Mouse (Mus musculus) embryonic facial prominence, embryonic 11.5 days (tissue): ENCODE data around the gene Shroom3. TPM values are rescaled to one million over a fixed set of nuclear protein-coding genes. Genes with fewer than 3 reads are reported as not detected.
A peak's percentile ranks its signal among the peaks of the same experiment; 100 is the strongest.

Experiments used
- ATAC-seq: fragments of 200-750 bp; cut with Nextera tagmentation; replicated peaks from 2 replicates; pipeline ENCODE4 v1.8.0; 2017; ENCODE audit warnings: low read depth; ENCODE audit not compliant: insufficient number of reproducible peaks, low FRiP score, low TSS enrichment
- DNase-seq: peaks from one replicate; pipeline ENCODE4 v3.0.0-alpha.2; 2015; ENCODE audit warnings: low spot score
- H3K27ac ChIP-seq: fragments of 300-500 bp; sonication (generic); replicated peaks from 2 replicates; pipeline ENCODE4 v1.5.1; 2014; ENCODE audit warnings: mild to moderate bottlenecking, low read depth, low read length, control low read depth
- H3K27me3 ChIP-seq: fragments of 300-500 bp; sonication (generic); 2 replicates; pipeline ENCODE4 v1.6.1; 2014; ENCODE audit warnings: mild to moderate bottlenecking, low read length, moderate library complexity, mixed read lengths; ENCODE audit not compliant: control insufficient read depth, insufficient read depth
- H3K36me3 ChIP-seq: fragments of 300-500 bp; sonication (generic); replicated peaks from 2 replicates; pipeline ENCODE4 v1.6.1; 2014; ENCODE audit warnings: low read depth, mild to moderate bottlenecking, low read length, moderate library complexity, mixed read lengths; ENCODE audit not compliant: control insufficient read depth, insufficient read depth
- H3K4me1 ChIP-seq: fragments of 300-500 bp; sonication (generic); 2 replicates; pipeline ENCODE4 v1.6.1; 2014; ENCODE audit warnings: low read length, mixed read lengths; ENCODE audit not compliant: control insufficient read depth, insufficient read depth
- H3K4me2 ChIP-seq: fragments of 300-500 bp; sonication (generic); 2 replicates; pipeline ENCODE4 v1.6.1; 2014; ENCODE audit warnings: low read depth, mild to moderate bottlenecking, control low read depth, low read length, moderate library complexity
- H3K4me3 ChIP-seq: fragments of 300-500 bp; sonication (generic); 2 replicates; pipeline ENCODE4 v1.5.1; 2014; ENCODE audit warnings: low read depth, low read length, control low read depth
- H3K9ac ChIP-seq: fragments of 300-500 bp; sonication (generic); replicated peaks from 2 replicates; pipeline ENCODE4 v1.6.1; 2014; ENCODE audit warnings: mild to moderate bottlenecking, control low read depth, low read length
- H3K9me3 ChIP-seq: fragments of 300-500 bp; sonication (generic); replicated peaks from 2 replicates; pipeline ENCODE4 v1.6.1; 2016; ENCODE audit warnings: mild to moderate bottlenecking, low read length, inconsistent platforms, mixed read lengths; ENCODE audit not compliant: control insufficient read depth
- WGBS: fragments of 180-500 bp; shearing (Covaris S2); extraction: QIAGEN DNeasy Blood & Tissue Kit; methylation state at CpG from one replicate; pipeline ENCODE4 v1.1.7; 2014; 5-methylcytosine and 5-hydroxymethylcytosine counted together
- polyA plus RNA-seq: library from polyadenylated mRNA; unstranded; fragments of >200 nt; fragmentation: Nextera tagmentation; extraction: Ambion mirVana; gene quantifications from 2 replicates; pipeline ENCODE4 v1.2.1, GENCODE M21; 2014

The Shroom3 gene
- polyA plus RNA-seq, 1 experiment from 2014 or later: 2.2 TPM

DNA sequence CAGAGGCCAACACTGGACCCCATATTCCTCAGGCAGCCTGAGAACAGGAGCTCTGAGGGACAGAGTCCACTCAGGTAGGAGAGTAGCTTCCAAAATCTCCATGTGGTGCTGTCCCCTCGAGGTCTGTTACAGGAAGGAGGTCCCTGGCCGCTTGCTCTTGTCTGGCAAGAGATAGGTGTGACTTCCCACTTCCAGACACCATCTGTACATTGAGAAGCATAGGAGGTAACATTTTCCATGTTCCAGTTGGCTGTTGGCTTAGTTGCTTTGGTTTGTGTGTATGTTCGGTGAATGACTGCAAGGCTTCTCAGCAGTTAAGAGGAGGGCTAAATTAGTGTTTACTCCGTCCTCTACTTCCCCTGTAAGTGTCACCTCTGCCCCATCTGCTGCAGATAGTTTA is 254.5 kb downstream of the Shroom3 start:
- DNase-seq (no peak), ATAC-seq (no peak)
- Histone ChIP-seq H3K36me3 (peaks cover 28% of the 10 kb centered on the region), H3K4me1 (no peaks in the 10 kb centered on the region), H3K4me2 (no peak overlapping the region), H3K4me3 (no peak overlapping the region), H3K9ac (no peak overlapping the region), H3K27me3 (no peaks in the 10 kb centered on the region), H3K9me3 (peaks cover 10% of the 10 kb centered on the region), H3K27ac (no peak overlapping the region)
- 81% methylated on average over 4 of the region's 4 CpGs for WGBS

DNA sequence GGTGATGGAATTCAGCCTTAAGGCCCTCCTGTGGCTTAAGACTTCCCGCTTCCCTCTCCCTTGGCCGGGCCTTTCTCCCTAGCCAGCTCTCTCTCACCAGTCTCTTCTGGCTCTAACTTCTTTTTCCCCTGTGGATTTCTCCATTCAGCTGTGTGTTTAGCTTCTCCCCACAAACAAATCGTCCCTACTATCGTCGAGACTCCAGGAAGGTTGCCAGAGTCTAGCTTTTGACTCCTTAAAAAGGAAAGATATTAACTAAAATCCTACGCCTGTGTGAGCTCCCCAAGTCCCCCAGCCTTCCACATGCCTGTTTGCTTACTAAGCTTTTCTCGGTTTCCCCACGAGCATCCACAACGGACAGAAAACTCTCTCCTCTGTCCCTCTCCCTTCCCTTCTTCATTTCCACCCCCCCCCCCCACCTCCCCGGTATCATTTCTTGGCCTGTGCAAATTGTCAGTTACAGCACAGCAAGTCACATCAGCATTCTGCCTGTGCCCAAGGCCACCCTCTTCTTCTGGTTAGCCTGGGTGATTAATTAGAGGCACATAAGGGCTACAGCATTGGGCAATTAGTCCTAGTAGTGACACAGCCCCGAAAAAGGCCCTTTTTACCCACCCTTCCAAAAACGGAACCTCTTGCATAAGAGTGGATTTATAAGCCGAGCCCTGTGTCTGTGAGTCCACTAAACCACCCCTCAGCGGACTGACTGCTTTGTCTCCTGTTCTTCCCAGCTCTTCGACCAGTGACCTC is 256.2 kb downstream of the Shroom3 start:
- no peak overlapping the region for H3K4me2 ChIP-seq
- no peaks in the 10 kb centered on the region for H3K27me3 ChIP-seq
- no peak overlapping the region for H3K4me3 ChIP-seq
- H3K4me1 ChIP-seq: no peaks in the 10 kb centered on the region
- DNase-seq: no peak
- H3K36me3 ChIP-seq: peaks cover 31% of the 10 kb centered on the region
- no peak overlapping the region for H3K27ac ChIP-seq
- H3K9me3 ChIP-seq: peaks cover 10% of the 10 kb centered on the region
- no peak for ATAC-seq
- 87% methylated on average over 15 of the region's 15 CpGs for WGBS
- no peak overlapping the region for H3K9ac ChIP-seq

DNA sequence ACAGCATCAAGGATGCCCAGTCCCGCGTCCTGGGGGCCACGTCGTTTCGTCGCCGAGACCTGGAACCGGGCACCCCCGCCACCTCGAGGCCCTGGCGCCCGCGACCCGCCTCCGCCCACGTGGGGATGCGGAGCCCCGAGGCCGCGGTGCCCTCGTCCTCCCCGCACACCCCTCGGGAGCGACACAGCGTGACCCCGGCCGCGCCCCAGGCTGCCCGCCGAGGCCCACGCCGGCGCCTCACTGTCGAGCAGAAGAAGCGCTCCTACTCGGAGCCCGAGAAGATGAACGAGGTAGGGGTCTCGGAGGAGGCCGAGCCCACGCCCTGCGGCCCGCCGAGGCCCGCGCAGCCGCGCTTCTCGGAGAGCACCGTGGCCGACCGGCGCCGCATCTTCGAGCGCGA is 258.9 kb downstream of the Shroom3 start:
- WGBS: 81% methylated on average over 56 of the region's 57 CpGs
- H3K4me1 ChIP-seq: no peaks in the 10 kb centered on the region

DNA sequence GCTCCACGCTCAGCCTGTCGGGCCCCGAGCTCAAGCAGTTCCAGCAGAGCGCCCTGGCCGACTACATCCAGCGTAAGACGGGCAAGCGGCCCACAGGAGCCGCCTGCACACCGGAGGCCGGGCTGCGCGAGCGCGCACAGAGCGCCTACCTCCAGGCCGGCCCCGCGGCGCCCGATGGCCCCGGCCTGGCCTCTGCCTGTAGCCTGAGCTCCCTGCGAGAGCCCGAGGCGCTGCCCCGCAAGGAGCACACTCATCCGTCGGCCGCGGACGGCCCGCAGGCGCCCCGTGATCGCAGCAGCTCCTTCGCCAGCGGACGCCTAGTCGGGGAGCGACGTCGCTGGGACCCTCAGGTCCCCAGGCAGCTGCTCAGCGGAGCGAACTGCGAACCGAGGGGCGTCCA is 259.3 kb downstream of the Shroom3 start:
- peaks cover 31% of the 10 kb centered on the region for H3K36me3 ChIP-seq
- WGBS: 71% methylated on average over 47 of the region's 47 CpGs

More for the DNA sequence above, 258.9 kb downstream of the Shroom3 start:
- Histone ChIP-seq H3K4me2 (no peak overlapping the region), H3K36me3 (peaks cover 31% of the 10 kb centered on the region), H3K9ac (no peak overlapping the region), H3K4me3 (no peak overlapping the region), H3K27me3 (no peaks in the 10 kb centered on the region), H3K27ac (no peak overlapping the region), H3K9me3 (peaks cover 10% of the 10 kb centered on the region)
- DNase-seq (no peak), ATAC-seq (no peak)

DNA sequence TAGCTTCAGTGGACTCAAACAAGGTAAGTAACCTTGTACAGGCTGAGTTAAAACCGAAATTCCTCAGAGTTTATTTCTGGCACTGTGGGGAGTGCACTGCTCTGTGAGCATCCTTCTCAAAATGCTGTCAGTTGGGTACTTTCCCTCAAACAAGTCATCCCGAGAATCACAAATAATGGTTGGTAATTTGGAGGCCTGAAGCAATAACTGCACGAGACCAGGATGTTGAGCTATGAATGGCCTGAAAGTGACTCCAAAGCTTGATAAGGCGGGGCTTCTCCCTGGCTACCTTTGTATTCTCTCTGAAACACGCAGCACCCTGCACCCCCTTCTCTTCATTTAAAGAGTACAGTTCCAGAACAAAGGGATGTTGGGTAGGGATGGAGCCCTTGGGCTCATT is 261.6 kb downstream of the Shroom3 start:
- ATAC-seq: no peak
- WGBS: 73% methylated on average over 5 of the region's 5 CpGs
- H3K4me2 ChIP-seq: no peak overlapping the region
- no peak overlapping the region for H3K9ac ChIP-seq
- no peak overlapping the region for H3K4me3 ChIP-seq
- H3K4me1 ChIP-seq: no peaks in the 10 kb centered on the region
- H3K9me3 ChIP-seq: peaks cover 10% of the 10 kb centered on the region
- H3K36me3 ChIP-seq: peaks cover 31% of the 10 kb centered on the region
- DNase-seq: no peak
- H3K27me3 ChIP-seq: no peaks in the 10 kb centered on the region
- H3K27ac ChIP-seq: no peak overlapping the region

More for the DNA sequence above, 259.3 kb downstream of the Shroom3 start:
- Histone ChIP-seq H3K27ac (no peak overlapping the region), H3K4me3 (no peak overlapping the region), H3K4me2 (no peak overlapping the region), H3K27me3 (no peaks in the 10 kb centered on the region), H3K4me1 (no peaks in the 10 kb centered on the region), H3K9me3 (peaks cover 10% of the 10 kb centered on the region), H3K9ac (no peak overlapping the region)
- ATAC-seq (no peak), DNase-seq (no peak)

DNA sequence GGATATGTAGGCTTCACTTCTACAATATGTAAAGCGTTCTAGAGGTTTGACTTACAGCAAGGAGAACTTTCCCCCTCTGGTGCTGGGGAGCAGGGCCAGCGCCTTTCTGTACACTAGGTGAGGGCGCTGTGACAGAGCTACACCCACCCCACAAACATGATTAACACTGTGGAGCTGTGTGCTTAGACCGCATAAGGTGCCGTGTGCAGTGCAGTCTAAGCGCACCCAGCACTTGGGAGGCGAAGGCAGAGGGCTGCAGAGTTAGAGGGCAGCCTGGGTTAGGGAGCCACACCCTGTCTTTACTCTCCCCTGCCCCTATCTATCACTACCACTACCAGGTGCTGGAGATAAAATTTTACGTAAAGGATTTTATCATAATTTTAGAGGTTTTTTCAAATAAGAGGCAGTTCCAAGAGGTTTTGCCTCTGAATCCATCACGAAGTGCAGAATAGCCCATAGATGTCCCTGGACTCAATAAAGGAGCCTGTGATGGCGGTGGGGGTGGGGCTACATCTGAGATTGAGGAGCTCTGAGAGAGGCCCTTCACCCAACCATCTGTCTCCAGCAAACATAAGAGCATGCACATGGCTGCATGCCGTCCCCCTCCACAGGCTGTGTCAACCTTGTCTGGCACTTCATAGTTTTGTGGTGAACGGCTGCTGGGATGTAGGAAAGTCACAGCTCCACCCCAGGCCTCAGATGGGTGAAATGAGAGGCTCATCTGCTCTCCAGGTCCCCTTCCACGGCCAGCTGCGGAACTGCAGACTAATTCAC is 265.9 kb downstream of the Shroom3 start:
- Histone ChIP-seq H3K36me3 (no peaks in the 10 kb centered on the region; the same call in 1 of the 2 replicates), H3K4me1 (no peaks in the 10 kb centered on the region), H3K4me3 (no peak overlapping the region), H3K27me3 (no peaks in the 10 kb centered on the region), H3K9me3 (no peaks in the 10 kb centered on the region), H3K27ac (no peak overlapping the region), H3K9ac (no peak overlapping the region), H3K4me2 (no peak overlapping the region)
- DNase-seq: no peak
- ATAC-seq: 0 out of 2 replicates have a peak, but pooled peaks have one; percentile 24
- 83% methylated on average over 14 of the region's 14 CpGs for WGBS

DNA sequence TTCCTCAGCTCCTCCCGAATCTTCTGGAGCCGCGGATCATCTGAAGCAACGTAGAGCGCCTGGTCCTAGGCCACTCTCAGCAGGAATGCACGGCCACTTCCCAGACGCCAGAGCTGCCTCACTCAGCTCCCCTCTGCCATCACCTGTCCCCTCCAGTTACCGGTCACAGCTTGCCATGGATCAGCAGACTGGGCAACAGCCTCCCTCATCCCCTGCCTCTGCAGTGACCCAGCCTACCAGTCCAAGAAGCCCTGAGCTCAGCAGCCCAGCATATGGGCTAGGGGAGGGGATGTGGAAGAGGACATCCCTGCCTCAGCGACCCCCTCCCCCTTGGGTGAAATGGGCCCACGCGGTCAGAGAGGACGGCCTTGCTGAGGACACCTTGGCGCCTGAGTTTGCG is 267.3 kb downstream of the Shroom3 start:
- Histone ChIP-seq H3K4me3 (no peak overlapping the region), H3K4me2 (no peak overlapping the region), H3K27ac (no peak overlapping the region), H3K9me3 (no peaks in the 10 kb centered on the region), H3K4me1 (no peaks in the 10 kb centered on the region), H3K9ac (no peak overlapping the region), H3K36me3 (no peaks in the 10 kb centered on the region; the same call in 1 of the 2 replicates), H3K27me3 (no peaks in the 10 kb centered on the region)
- 88% methylated on average over 14 of the region's 14 CpGs for WGBS
- DNase-seq: no peak
- no peak for ATAC-seq

DNA sequence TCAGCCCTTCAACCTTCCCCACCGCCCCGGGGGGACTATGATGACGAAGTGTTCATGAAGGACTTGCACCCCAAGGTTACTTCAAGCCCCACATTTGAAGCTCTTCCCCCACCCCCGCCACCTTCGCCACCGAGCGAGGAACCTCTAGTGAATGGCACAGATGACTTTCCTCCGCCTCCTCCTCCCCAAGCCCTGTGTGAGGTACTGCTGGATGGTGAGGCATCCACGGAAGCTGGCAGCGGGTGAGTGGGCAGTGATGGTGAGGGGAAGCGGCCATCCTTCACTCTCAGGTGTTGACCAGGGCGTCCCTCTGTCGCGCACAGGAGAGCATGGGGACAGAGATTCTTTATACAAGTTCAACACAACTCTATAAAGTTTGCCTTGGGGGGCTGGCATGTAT is 267.8 kb downstream of the Shroom3 start:
- H3K9me3 ChIP-seq: no peaks in the 10 kb centered on the region
- no peak overlapping the region for H3K4me2 ChIP-seq
- H3K4me3 ChIP-seq: no peak overlapping the region
- 92% methylated on average over 14 of the region's 14 CpGs for WGBS
- no peak overlapping the region for H3K9ac ChIP-seq
- no peaks in the 10 kb centered on the region; the same call in 1 of the 2 replicates for H3K36me3 ChIP-seq
- ATAC-seq: no peak
- no peak for DNase-seq
- H3K4me1 ChIP-seq: no peaks in the 10 kb centered on the region
- H3K27me3 ChIP-seq: no peaks in the 10 kb centered on the region
- no peak overlapping the region for H3K27ac ChIP-seq
